Mouse (Mus musculus): ENCODE data around the gene Fbxw7.

DNA sequence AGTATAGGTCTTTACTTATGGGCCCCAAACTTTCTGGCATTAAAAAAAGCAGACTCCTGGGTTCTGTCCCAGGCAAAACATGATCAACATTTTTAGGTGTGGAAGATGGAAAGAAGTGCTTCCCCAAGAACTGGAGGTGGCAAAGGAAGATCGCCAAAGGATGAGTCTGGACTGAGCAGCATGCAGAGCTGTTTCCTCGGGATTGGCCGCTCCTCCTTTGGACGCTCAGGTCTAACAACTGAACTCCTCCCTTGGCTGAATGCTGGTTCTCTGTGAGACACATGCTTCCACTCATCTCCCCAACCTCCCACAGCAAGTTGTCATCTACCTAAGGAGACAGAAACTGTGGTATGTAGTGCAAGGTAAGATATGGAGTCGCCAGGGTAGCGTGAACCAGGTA, 206.7 kb downstream of the Fbxw7 start:
- TF ChIP-seq CTCF (IDR thresholded peaks at IDR 0.05; ENCODE audit: borderline replicate concordance, insufficient read depth, low read length) = no peak
- TF ChIP-seq POLR2A (IDR thresholded peaks at IDR 0.05; ENCODE audit: low read depth, low read length) = no peak

All from embryonic fibroblast, embryonic 13.5 days (primary cell).